Mouse (Mus musculus): Measurements from ENCODE around the gene Sc5d. TPM values are rescaled to one million over a fixed set of nuclear protein-coding genes. Genes with fewer than 3 reads are reported as not detected.

Gene Sc5d
- polyA plus RNA-seq, 1 experiment from 2014 or later, result 83.8 TPM

- no peak for ATAC-seq (ENCODE audit: insufficient read depth)
- H3K9ac ChIP-seq, result no peak overlapping the region
- WGBS (ENCODE audit: insufficient replicate concordance), result 51% methylated on average over 12 of the region's 12 CpGs
- H3K27me3 ChIP-seq, result no peaks in the 10 kb centered on the region
- no peaks in the 10 kb centered on the region for H3K4me1 ChIP-seq (replicated peaks)
- no peak overlapping the region for H3K27ac ChIP-seq (replicated peaks)
- H3K4me2 ChIP-seq, result no peak overlapping the region
- no peaks in the 10 kb centered on the region for H3K9me3 ChIP-seq (replicated peaks)
- H3K4me3 ChIP-seq (replicated peaks), result no peak overlapping the region
- no peaks in the 10 kb centered on the region for H3K36me3 ChIP-seq (replicated peaks)
These were observed 44.9 kb downstream of the Sc5d start for GRCm38 (mm10) chr9:42219001-42219660.

GRCm38 (mm10) chr9:42217685-42218084 lies 46.4 kb downstream of the Sc5d start:
- Histone ChIP-seq H3K27ac (replicated peaks) (no peak overlapping the region), H3K4me1 (replicated peaks) (no peaks in the 10 kb centered on the region), H3K4me2 (no peak overlapping the region), H3K9ac (no peak overlapping the region), H3K36me3 (replicated peaks) (no peaks in the 10 kb centered on the region), H3K4me3 (replicated peaks) (no peak overlapping the region), H3K27me3 (no peaks in the 10 kb centered on the region), H3K9me3 (replicated peaks) (no peaks in the 10 kb centered on the region)
- no peak for ATAC-seq (ENCODE audit: insufficient read depth)
- WGBS (ENCODE audit: insufficient replicate concordance), result 68% methylated on average over 10 of the region's 10 CpGs

- 58% methylated on average over 1 of the region's 1 CpGs for WGBS (ENCODE audit: insufficient replicate concordance)
These were observed 49.9 kb downstream of the Sc5d start for GRCm38 (mm10) chr9:42214116-42214515.

GRCm38 (mm10) chr9:42213142-42213541 lies 50.9 kb downstream of the Sc5d start:
- WGBS (ENCODE audit: insufficient replicate concordance), result 84% methylated on average over 1 of the region's 1 CpGs
- no peak overlapping the region for H3K9ac ChIP-seq
- no peak for ATAC-seq (ENCODE audit: insufficient read depth)
- H3K27ac ChIP-seq (replicated peaks), result no peak overlapping the region
- no peaks in the 10 kb centered on the region for H3K9me3 ChIP-seq (replicated peaks)
- no peak overlapping the region for H3K4me2 ChIP-seq
- no peaks in the 10 kb centered on the region for H3K27me3 ChIP-seq
- no peak overlapping the region for H3K4me3 ChIP-seq (replicated peaks)
- H3K4me1 ChIP-seq (replicated peaks), result no peaks in the 10 kb centered on the region
- no peaks in the 10 kb centered on the region for H3K36me3 ChIP-seq (replicated peaks)

More at GRCm38 (mm10) chr9:42214116-42214515, 49.9 kb downstream of the Sc5d start:
- Histone ChIP-seq H3K4me3 (replicated peaks) (no peak overlapping the region), H3K4me1 (replicated peaks) (no peaks in the 10 kb centered on the region), H3K4me2 (no peak overlapping the region), H3K27ac (replicated peaks) (no peak overlapping the region), H3K36me3 (replicated peaks) (no peaks in the 10 kb centered on the region), H3K27me3 (no peaks in the 10 kb centered on the region), H3K9ac (no peak overlapping the region), H3K9me3 (replicated peaks) (no peaks in the 10 kb centered on the region)
- ATAC-seq (ENCODE audit: insufficient read depth), result no peak

GRCm38 (mm10) chr9:42209666-42210065 lies 54.4 kb downstream of the Sc5d start:
- WGBS (ENCODE audit: insufficient replicate concordance), result 60% methylated on average over 6 of the region's 6 CpGs
- Histone ChIP-seq H3K9ac (no peak overlapping the region), H3K4me1 (replicated peaks) (no peaks in the 10 kb centered on the region), H3K27me3 (no peaks in the 10 kb centered on the region), H3K27ac (replicated peaks) (no peak overlapping the region), H3K4me3 (replicated peaks) (no peak overlapping the region), H3K9me3 (replicated peaks) (no peaks in the 10 kb centered on the region), H3K36me3 (replicated peaks) (no peaks in the 10 kb centered on the region), H3K4me2 (no peak overlapping the region)
- ATAC-seq (ENCODE audit: insufficient read depth), result no peak

GRCm38 (mm10) chr9:42208463-42208862 lies 55.6 kb downstream of the Sc5d start:
- Histone ChIP-seq H3K4me2 (no peak overlapping the region), H3K4me3 (replicated peaks) (no peak overlapping the region)

GRCm38 (mm10) chr9:42206750-42207149 lies 57.3 kb downstream of the Sc5d start:
- H3K27me3 ChIP-seq, result no peaks in the 10 kb centered on the region
- H3K36me3 ChIP-seq (replicated peaks), result no peaks in the 10 kb centered on the region
- H3K9me3 ChIP-seq (replicated peaks), result no peaks in the 10 kb centered on the region
- ATAC-seq (ENCODE audit: insufficient read depth), result no peak
- H3K9ac ChIP-seq, result no peak overlapping the region
- H3K4me3 ChIP-seq (replicated peaks), result no peak overlapping the region
- H3K4me1 ChIP-seq (replicated peaks), result no peaks in the 10 kb centered on the region
- H3K4me2 ChIP-seq, result no peak overlapping the region
- WGBS (ENCODE audit: insufficient replicate concordance), result 63% methylated on average over 1 of the region's 1 CpGs
- no peak overlapping the region for H3K27ac ChIP-seq (replicated peaks)

More at GRCm38 (mm10) chr9:42208463-42208862, 55.6 kb downstream of the Sc5d start:
- no peak overlapping the region for H3K9ac ChIP-seq
- no peaks in the 10 kb centered on the region for H3K9me3 ChIP-seq (replicated peaks)
- no peaks in the 10 kb centered on the region for H3K27me3 ChIP-seq
- H3K4me1 ChIP-seq (replicated peaks), result no peaks in the 10 kb centered on the region
- ATAC-seq (ENCODE audit: insufficient read depth), result no peak
- no peaks in the 10 kb centered on the region for H3K36me3 ChIP-seq (replicated peaks)
- no peak overlapping the region for H3K27ac ChIP-seq (replicated peaks)
- 28% methylated on average over 5 of the region's 5 CpGs for WGBS (ENCODE audit: insufficient replicate concordance)

- H3K4me3 ChIP-seq (replicated peaks), result no peak overlapping the region
- no peak overlapping the region for H3K27ac ChIP-seq (replicated peaks)
- no peaks in the 10 kb centered on the region for H3K36me3 ChIP-seq (replicated peaks)
- H3K9ac ChIP-seq, result no peak overlapping the region
- H3K9me3 ChIP-seq (replicated peaks), result no peaks in the 10 kb centered on the region
- H3K4me2 ChIP-seq, result no peak overlapping the region
- 74% methylated on average over 5 of the region's 5 CpGs for whole genome bisulfite sequencing (ENCODE audit: insufficient replicate concordance)
- no peak for ATAC-seq (ENCODE audit: insufficient read depth)
- H3K27me3 ChIP-seq, result no peaks in the 10 kb centered on the region
- no peaks in the 10 kb centered on the region for H3K4me1 ChIP-seq (replicated peaks)
These were observed 61.8 kb downstream of the Sc5d start for GRCm38 (mm10) chr9:42202271-42202670.

Other genes with a start within 250 kb of the Sc5d start
- gene Sorl1, start 140.0 kb downstream of the Sc5d start, polyA plus RNA-seq (2015; fragmentation: Nextera tagmentation; extraction: Ambion mirVana), result 2.0 and 2.2 TPM in 2 replicates
- gene Tecta, start 135.7 kb upstream of the Sc5d start, polyA plus RNA-seq (2015; fragmentation: Nextera tagmentation; extraction: Ambion mirVana), result 0.02 and 0.05 TPM in 2 replicates
- 11.0 and 11.9 TPM in 2 replicates for gene Tbcel, start 243.6 kb upstream of the Sc5d start, polyA plus RNA-seq (2015; fragmentation: Nextera tagmentation; extraction: Ambion mirVana)